Mouse (Mus musculus) lung, postnatal 0 days (tissue): ENCODE measurements at regions not wholly inside any gene's neighbourhood (a gene's known extent, or its start where the extent isn't known, plus 50 kb on each side); places are given as distances from the start of the nearest gene placed in this dataset.

Source experiments
- CTCF ChIP-seq: IDR thresholded peaks from 2 replicates; pipeline ENCODE4 v1.5.1; 2016; ENCODE audit warnings: antibody characterized with exemption, mild to moderate bottlenecking
- EP300 ChIP-seq: IDR thresholded peaks from 2 replicates; pipeline ENCODE4 v1.6.1; 2016; ENCODE audit warnings: antibody characterized with exemption, mild to moderate bottlenecking, control low read depth

DNA sequence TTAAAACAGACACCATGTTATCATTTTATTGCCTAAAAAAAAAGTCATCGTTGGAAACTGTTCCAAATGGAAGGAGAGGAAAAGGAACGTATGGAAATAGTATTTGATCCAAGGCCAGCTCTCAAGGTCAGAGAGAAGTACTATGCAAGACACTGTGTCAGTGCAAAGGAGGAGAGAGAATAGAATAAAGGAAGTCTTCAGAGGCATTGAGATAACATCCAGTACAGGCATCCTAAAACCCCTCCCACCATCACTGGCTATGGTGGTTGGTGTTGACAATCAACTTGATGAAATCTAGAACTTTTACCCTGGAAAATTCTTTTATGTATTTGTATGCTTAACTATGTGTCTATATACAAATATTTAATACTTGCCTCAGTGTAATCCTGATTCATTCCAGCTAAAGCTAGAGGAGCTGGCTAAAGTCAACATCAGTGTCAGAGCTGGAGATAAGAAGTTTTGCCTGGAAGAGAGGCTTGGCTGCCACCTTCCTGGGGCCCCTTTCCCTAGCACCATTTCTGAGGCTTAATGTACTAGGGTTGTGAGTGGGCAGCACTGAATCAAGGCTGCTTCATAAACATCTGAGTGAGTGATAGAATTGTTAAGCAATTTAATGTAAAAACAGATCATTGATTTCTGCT is 104.1 kb upstream of the Tmtc1 start:
- TF ChIP-seq CTCF (no peak), EP300 (no peak)
